Mouse (Mus musculus): ENCODE data around the gene Kcnd2. TPM values are rescaled to one million over a fixed set of nuclear protein-coding genes. Genes with fewer than 3 reads are reported as not detected.
A peak's percentile ranks its signal among the peaks of the same experiment; 100 is the strongest.

Gene Kcnd2
- polyA plus RNA-seq (2016; fragmentation: Nextera tagmentation; extraction: Ambion mirVana) = 4.2 and 4.5 TPM in 2 replicates

DNA sequence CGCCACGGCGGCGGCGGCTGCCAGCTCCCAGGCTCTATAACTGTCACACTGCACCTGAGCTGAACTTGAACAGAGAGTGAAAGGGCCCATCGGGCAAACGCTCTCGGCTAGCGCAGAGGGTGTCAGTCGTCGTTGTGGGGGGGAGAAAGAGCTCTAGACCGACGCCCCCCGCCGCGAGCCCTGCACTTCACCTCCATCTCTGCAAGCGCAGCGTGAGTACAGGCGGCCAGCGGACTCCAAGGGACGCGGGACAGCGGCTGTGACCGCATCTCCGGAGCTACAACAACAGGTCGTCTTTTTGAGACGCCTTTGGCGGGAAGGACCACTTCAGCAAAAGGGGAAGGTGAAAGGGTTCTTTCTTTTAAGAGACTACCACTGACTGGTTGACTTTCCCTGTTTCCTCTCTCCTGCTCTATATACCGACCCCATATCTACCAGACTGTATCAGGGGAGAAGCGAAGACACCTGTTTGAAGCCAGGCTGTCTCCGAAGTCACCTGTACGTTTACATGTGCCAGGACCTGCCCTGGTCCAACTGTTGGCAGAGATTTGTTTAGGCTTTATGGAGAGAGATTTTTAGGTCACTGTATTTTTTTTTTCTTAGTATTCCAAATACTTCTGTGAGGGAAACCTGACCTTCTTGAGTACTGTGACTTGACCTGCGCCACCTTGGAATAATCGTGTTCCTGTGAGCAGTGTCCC, at the start of gene Kcnd2:
Kcnd2 (plus strand) TSS at position 13 of the 701 bp plus-strand sequence.
- Histone ChIP-seq H3K27me3 (peaks cover 16% of the 10 kb centered on the region; the same call in 1 of the 2 replicates), H3K4me3 (peak within 1 kb of the TSS; percentile 74), H3K9ac (peak within 1 kb of the TSS; percentile 79), H3K36me3 (no peaks in the 10 kb centered on the region), H3K9me3 (replicated peaks) (no peaks in the 10 kb centered on the region), H3K27ac (peak within 1 kb of the TSS; percentile 62), H3K4me1 (no peaks in the 10 kb centered on the region), H3K4me2 (replicated peaks) (peak within 1 kb of the TSS; percentile 93)
- ATAC-seq (ENCODE audit: low FRiP score) = 0 out of 2 replicates have a peak, but pooled peaks have one; percentile 11
- 10% methylated on average over 34 of the region's 34 CpGs for WGBS

DNA sequence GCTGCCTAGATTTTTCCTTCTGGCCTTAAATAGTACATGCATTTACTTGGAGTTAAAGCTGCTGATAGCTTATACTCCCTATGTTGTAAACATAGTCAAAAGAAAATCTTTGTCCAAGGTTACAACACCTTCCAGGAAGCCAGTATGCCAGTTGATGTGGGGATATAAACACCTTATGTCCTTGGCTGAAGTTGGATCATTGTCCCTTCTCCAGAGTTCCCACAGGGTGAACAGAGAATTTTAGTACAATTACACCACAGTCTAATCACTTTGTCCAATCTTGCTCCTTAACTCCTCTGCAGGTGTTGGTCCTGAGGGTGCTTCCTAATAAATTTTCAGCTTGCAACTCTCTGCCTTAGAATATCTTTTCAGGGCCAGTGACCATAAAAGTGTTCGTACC, 48.7 kb upstream of the Kcnd2 start:
- WGBS = 88% methylated on average over 1 of the region's 1 CpGs

DNA sequence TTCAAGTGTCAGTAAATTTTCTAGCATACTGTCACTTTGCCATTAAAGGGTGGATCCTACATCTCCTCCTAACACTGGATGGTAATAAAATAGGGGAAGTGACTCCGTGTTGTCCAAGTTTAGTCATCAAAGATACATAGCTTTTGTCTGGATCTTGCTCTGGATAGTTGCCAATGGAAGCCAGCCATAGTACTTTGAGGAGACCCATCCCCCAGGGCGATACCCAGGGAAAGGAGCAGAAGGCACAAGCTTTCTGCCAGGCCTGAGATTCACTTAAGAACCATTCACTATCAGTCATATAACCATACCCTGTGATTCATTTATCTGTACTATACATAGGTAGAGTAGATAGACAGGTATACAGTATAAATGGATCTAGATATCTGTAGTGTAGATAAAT, 20.0 kb upstream of the Kcnd2 start:
- WGBS = 75% methylated on average over 2 of the region's 2 CpGs
- ATAC-seq (ENCODE audit: low FRiP score) = no peak
- Histone ChIP-seq H3K4me1 (no peaks in the 10 kb centered on the region), H3K36me3 (no peaks in the 10 kb centered on the region), H3K4me3 (no peak overlapping the region), H3K27me3 (no peaks in the 10 kb centered on the region), H3K4me2 (replicated peaks) (no peak overlapping the region), H3K27ac (no peak overlapping the region), H3K9ac (no peak overlapping the region), H3K9me3 (replicated peaks) (peaks cover 8% of the 10 kb centered on the region)

More for the DNA sequence above, 48.7 kb upstream of the Kcnd2 start:
- no peak for ATAC-seq (ENCODE audit: low FRiP score)
- Histone ChIP-seq H3K4me2 (replicated peaks) (no peak overlapping the region), H3K4me3 (no peak overlapping the region), H3K9me3 (replicated peaks) (no peaks in the 10 kb centered on the region), H3K9ac (no peak overlapping the region), H3K4me1 (no peaks in the 10 kb centered on the region), H3K36me3 (no peaks in the 10 kb centered on the region), H3K27me3 (no peaks in the 10 kb centered on the region), H3K27ac (no peak overlapping the region)

GRCm38 (mm10) chr6:21213865-21214672, 1.2 kb upstream of the Kcnd2 start:
- 2% methylated on average over 29 of the region's 29 CpGs for WGBS
- Histone ChIP-seq H3K9ac (peak overlapping the region; percentile 79), H3K27me3 (peaks cover 16% of the 10 kb centered on the region; the same call in 1 of the 2 replicates), H3K4me3 (peak overlapping the region; percentile 74), H3K4me1 (no peaks in the 10 kb centered on the region), H3K36me3 (no peaks in the 10 kb centered on the region), H3K4me2 (replicated peaks) (peak overlapping the region; percentile 93), H3K9me3 (replicated peaks) (no peaks in the 10 kb centered on the region), H3K27ac (peak overlapping the region; percentile 62)
- ATAC-seq (ENCODE audit: low FRiP score) = peak; percentile 62

- H3K4me1 ChIP-seq = no peaks in the 10 kb centered on the region
- H3K4me3 ChIP-seq = peak overlapping the region; percentile 74
- no peaks in the 10 kb centered on the region for H3K9me3 ChIP-seq (replicated peaks)
- H3K36me3 ChIP-seq = no peaks in the 10 kb centered on the region
- under 1% methylated on average over 73 of the region's 83 CpGs for WGBS
- peaks cover 16% of the 10 kb centered on the region; the same call in 1 of the 2 replicates for H3K27me3 ChIP-seq
- H3K9ac ChIP-seq = peak overlapping the region; percentile 79
- H3K27ac ChIP-seq = peak overlapping the region; percentile 62
- peak; percentile 80 for ATAC-seq (ENCODE audit: low FRiP score)
- H3K4me2 ChIP-seq (replicated peaks) = peak overlapping the region; percentile 93
Measured at GRCm38 (mm10) chr6:21214673-21215490, 421 bp upstream of the Kcnd2 start.

GRCm38 (mm10) chr6:21216206-21217020, 1.1 kb downstream of the Kcnd2 start:
- WGBS = 89% methylated on average over 27 of the region's 27 CpGs
- H3K9me3 ChIP-seq (replicated peaks) = no peaks in the 10 kb centered on the region

DNA sequence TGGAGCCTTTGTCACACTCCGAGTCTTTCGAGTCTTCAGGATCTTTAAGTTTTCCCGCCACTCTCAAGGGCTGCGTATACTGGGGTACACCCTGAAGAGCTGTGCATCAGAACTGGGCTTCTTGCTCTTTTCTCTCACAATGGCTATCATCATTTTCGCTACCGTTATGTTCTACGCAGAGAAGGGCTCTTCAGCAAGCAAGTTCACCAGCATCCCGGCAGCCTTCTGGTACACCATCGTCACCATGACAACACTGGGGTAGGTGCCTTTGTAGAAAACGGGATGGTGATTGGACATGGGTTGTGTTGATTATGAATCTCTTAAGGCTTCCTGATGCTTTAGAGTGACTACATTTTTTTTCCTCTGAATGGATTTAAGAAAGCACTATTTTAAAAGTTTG, 1.9 kb downstream of the Kcnd2 start:
- H3K27me3 ChIP-seq = peaks cover 16% of the 10 kb centered on the region; the same call in 1 of the 2 replicates
- 89% methylated on average over 10 of the region's 10 CpGs for WGBS
- H3K4me1 ChIP-seq = no peaks in the 10 kb centered on the region
- ATAC-seq (ENCODE audit: low FRiP score) = no peak
- H3K9ac ChIP-seq = no peak overlapping the region
- H3K9me3 ChIP-seq (replicated peaks) = no peaks in the 10 kb centered on the region
- no peak overlapping the region for H3K27ac ChIP-seq
- H3K4me3 ChIP-seq = no peak overlapping the region
- no peaks in the 10 kb centered on the region for H3K36me3 ChIP-seq
- H3K4me2 ChIP-seq (replicated peaks) = no peak overlapping the region

More at GRCm38 (mm10) chr6:21216206-21217020, 1.1 kb downstream of the Kcnd2 start:
- no peak for ATAC-seq (ENCODE audit: low FRiP score)
- Histone ChIP-seq H3K27me3 (peaks cover 16% of the 10 kb centered on the region; the same call in 1 of the 2 replicates), H3K9ac (no peak overlapping the region), H3K27ac (no peak overlapping the region), H3K4me2 (replicated peaks) (peak overlapping the region; percentile 93; the same call in 1 of the 2 replicates), H3K4me3 (no peak overlapping the region), H3K36me3 (no peaks in the 10 kb centered on the region), H3K4me1 (no peaks in the 10 kb centered on the region)

DNA sequence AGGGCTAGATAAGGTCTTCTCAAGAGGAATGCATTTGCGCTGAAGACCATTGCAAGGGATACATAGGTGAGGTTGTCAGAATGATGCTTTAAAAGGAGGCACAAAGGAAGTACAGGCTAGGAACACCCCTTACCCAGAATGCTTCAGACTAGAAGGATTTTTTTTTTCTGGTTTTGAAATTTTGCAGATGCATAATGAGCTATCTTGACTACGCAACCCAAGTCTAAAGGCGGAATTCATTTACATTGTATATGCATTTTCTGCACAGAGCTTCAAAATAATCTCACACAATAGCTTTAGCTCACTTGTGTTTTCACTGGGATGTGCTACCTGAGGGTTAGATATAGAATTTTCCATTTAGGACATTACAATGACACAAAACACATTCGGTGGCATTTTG, 10.8 kb downstream of the Kcnd2 start:
- no peak overlapping the region for H3K27ac ChIP-seq
- H3K4me3 ChIP-seq = no peak overlapping the region
- no peak overlapping the region for H3K4me2 ChIP-seq (replicated peaks)
- H3K36me3 ChIP-seq = no peaks in the 10 kb centered on the region
- H3K27me3 ChIP-seq = no peaks in the 10 kb centered on the region
- H3K4me1 ChIP-seq = no peaks in the 10 kb centered on the region
- ATAC-seq (ENCODE audit: low FRiP score) = no peak
- H3K9ac ChIP-seq = no peak overlapping the region
- no peaks in the 10 kb centered on the region for H3K9me3 ChIP-seq (replicated peaks)
- 95% methylated on average over 4 of the region's 4 CpGs for WGBS

- 84% methylated on average over 5 of the region's 5 CpGs for WGBS
- no peak for ATAC-seq (ENCODE audit: low FRiP score)
Measured at GRCm38 (mm10) chr6:21259031-21259430, 43.7 kb downstream of the Kcnd2 start.

GRCm38 (mm10) chr6:21267897-21268296, 52.6 kb downstream of the Kcnd2 start:
- 60% methylated on average over 2 of the region's 2 CpGs for WGBS
- no peak overlapping the region for H3K4me3 ChIP-seq
- no peaks in the 10 kb centered on the region for H3K9me3 ChIP-seq (replicated peaks)
- H3K9ac ChIP-seq = no peak overlapping the region
- no peak for ATAC-seq (ENCODE audit: low FRiP score)
- no peak overlapping the region for H3K27ac ChIP-seq
- H3K36me3 ChIP-seq = no peaks in the 10 kb centered on the region
- no peaks in the 10 kb centered on the region for H3K4me1 ChIP-seq
- no peaks in the 10 kb centered on the region for H3K27me3 ChIP-seq
- no peak overlapping the region for H3K4me2 ChIP-seq (replicated peaks)

More at GRCm38 (mm10) chr6:21259031-21259430, 43.7 kb downstream of the Kcnd2 start:
- H3K9ac ChIP-seq = no peak overlapping the region
- no peaks in the 10 kb centered on the region for H3K9me3 ChIP-seq (replicated peaks)
- no peaks in the 10 kb centered on the region for H3K27me3 ChIP-seq
- H3K4me2 ChIP-seq (replicated peaks) = no peak overlapping the region
- no peaks in the 10 kb centered on the region for H3K4me1 ChIP-seq
- no peak overlapping the region for H3K27ac ChIP-seq
- no peak overlapping the region for H3K4me3 ChIP-seq
- no peaks in the 10 kb centered on the region for H3K36me3 ChIP-seq

- WGBS = 63% methylated on average over 6 of the region's 6 CpGs
- no peaks in the 10 kb centered on the region for H3K4me1 ChIP-seq
- H3K4me3 ChIP-seq = no peak overlapping the region
- no peak overlapping the region for H3K4me2 ChIP-seq (replicated peaks)
- H3K36me3 ChIP-seq = no peaks in the 10 kb centered on the region
- ATAC-seq (ENCODE audit: low FRiP score) = no peak
- H3K27me3 ChIP-seq = no peaks in the 10 kb centered on the region
- no peak overlapping the region for H3K27ac ChIP-seq
- H3K9ac ChIP-seq = no peak overlapping the region
- H3K9me3 ChIP-seq (replicated peaks) = no peaks in the 10 kb centered on the region
Measured at GRCm38 (mm10) chr6:21277343-21277933, 62.1 kb downstream of the Kcnd2 start.
